ENCODE assay signal across 8 mouse cellular contexts in genomic region chr5:144189950-144190583, GRCm38 (mm10). TPM values are rescaled to one million over a fixed set of nuclear protein-coding genes. Genes with fewer than 3 reads are reported as not detected.
DNase-seq lines count a peak whose midpoint lies in the region; ATAC-seq lines count a peak whose summit lies in the region.

Gene Bhlha15 (plus strand): TSS chr5:144190286.

- H3K9ac ChIP-seq in forebrain, embryonic 13.5 days: no peak within 1 kb of the TSS
- H3K9ac ChIP-seq in intestine, embryonic 16.5 days (ENCODE audit: low read depth, low read length): peak within 1 kb of the TSS; percentile 44; the same call in 1 of the 2 replicates
- no peak within 1 kb of the TSS for H3K9ac ChIP-seq in liver, embryonic 16.5 days (ENCODE audit: low read depth, low read length)
- 0 out of 2 replicates have a peak within 1 kb of the TSS, but pooled peaks have one; percentile 41 for H3K9ac ChIP-seq in neural tube, embryonic 13.5 days

- H3K4me1 ChIP-seq in forebrain, embryonic 13.5 days: peaks cover 17% of the 10 kb centered on the region
- peaks cover 10% of the 10 kb centered on the region for H3K4me1 ChIP-seq in intestine, embryonic 16.5 days (ENCODE audit: control insufficient read depth, insufficient read depth, low read length)
- H3K4me1 ChIP-seq in liver, embryonic 16.5 days (ENCODE audit: control insufficient read depth, low read depth, low read length): peaks cover 14% of the 10 kb centered on the region
- peaks cover 16% of the 10 kb centered on the region for H3K4me1 ChIP-seq in neural tube, embryonic 13.5 days (replicated peaks)

- ATAC-seq in CD4-positive, CD25-positive, alpha-beta regulatory T cell, adult 4 months: peak; percentile 46
- peak; percentile 59; the same call in 1 of the 2 replicates for ATAC-seq in forebrain, embryonic 13.5 days
- ATAC-seq in intestine, embryonic 16.5 days: peak; percentile 84
- ATAC-seq in liver, embryonic 16.5 days (ENCODE audit: low read depth): peak; percentile 78
- no peak for ATAC-seq in neural tube, embryonic 13.5 days (ENCODE audit: low read depth)

- H3K27me3 ChIP-seq in forebrain, embryonic 13.5 days: no peaks in the 10 kb centered on the region
- no peaks in the 10 kb centered on the region for H3K27me3 ChIP-seq in intestine, embryonic 16.5 days (replicated peaks; ENCODE audit: control insufficient read depth, insufficient read depth, low read length)
- H3K27me3 ChIP-seq in liver, embryonic 16.5 days (ENCODE audit: control insufficient read depth, insufficient read depth, low read depth, low read length): no peaks in the 10 kb centered on the region
- no peaks in the 10 kb centered on the region for H3K27me3 ChIP-seq in neural tube, embryonic 13.5 days

- H3K36me3 ChIP-seq in forebrain, embryonic 13.5 days (ENCODE audit: poor library complexity, severe bottlenecking): peaks cover 26% of the 10 kb centered on the region
- 0 out of 2 replicates have a peak, but pooled peaks cover 3% of the 10 kb centered on the region for H3K36me3 ChIP-seq in intestine, embryonic 16.5 days (ENCODE audit: control insufficient read depth, insufficient read depth, low read length)
- peaks cover 4% of the 10 kb centered on the region; the same call in 1 of the 2 replicates for H3K36me3 ChIP-seq in liver, embryonic 16.5 days (ENCODE audit: control insufficient read depth, insufficient read depth)
- peaks cover 11% of the 10 kb centered on the region for H3K36me3 ChIP-seq in neural tube, embryonic 13.5 days

- no peaks in the 10 kb centered on the region for H3K9me3 ChIP-seq in forebrain, embryonic 13.5 days (replicated peaks)
- H3K9me3 ChIP-seq in intestine, embryonic 16.5 days (ENCODE audit: control insufficient read depth, low read length): no peaks in the 10 kb centered on the region
- H3K9me3 ChIP-seq in liver, embryonic 16.5 days (replicated peaks; ENCODE audit: control insufficient read depth, low read length): no peaks in the 10 kb centered on the region
- H3K9me3 ChIP-seq in neural tube, embryonic 13.5 days: no peaks in the 10 kb centered on the region

- H3K27ac ChIP-seq in forebrain, embryonic 13.5 days: no peak within 1 kb of the TSS; the same call in 1 of the 2 replicates
- H3K27ac ChIP-seq in intestine, embryonic 16.5 days (ENCODE audit: low read length): peak within 1 kb of the TSS; percentile 15; the same call in 1 of the 2 replicates
- no peak within 1 kb of the TSS for H3K27ac ChIP-seq in liver, embryonic 16.5 days (ENCODE audit: low read length)
- H3K27ac ChIP-seq in neural tube, embryonic 13.5 days (replicated peaks): no peak within 1 kb of the TSS

- H3K4me2 ChIP-seq in forebrain, embryonic 13.5 days: peak within 1 kb of the TSS; percentile 55
- peak within 1 kb of the TSS; percentile 68 for H3K4me2 ChIP-seq in intestine, embryonic 16.5 days (ENCODE audit: low read depth, low read length)
- H3K4me2 ChIP-seq in liver, embryonic 16.5 days (ENCODE audit: low read depth, low read length): peak within 1 kb of the TSS; percentile 56
- peak within 1 kb of the TSS; percentile 54 for H3K4me2 ChIP-seq in neural tube, embryonic 13.5 days

- 6% methylated on average over 26 of the region's 26 CpGs for WGBS in forebrain, embryonic 13.5 days
- WGBS in intestine, embryonic 16.5 days: 3% methylated on average over 24 of the region's 26 CpGs
- 3% methylated on average over 25 of the region's 26 CpGs for WGBS in liver, embryonic 16.5 days (ENCODE audit: insufficient replicate concordance)
- 3% methylated on average over 25 of the region's 26 CpGs for WGBS in neural tube, embryonic 13.5 days

- H3K4me3 ChIP-seq in forebrain, embryonic 13.5 days: 0 out of 2 replicates have a peak within 1 kb of the TSS, but pooled peaks have one; percentile 17
- peak within 1 kb of the TSS; percentile 37 for H3K4me3 ChIP-seq in intestine, embryonic 16.5 days (ENCODE audit: low read length)
- H3K4me3 ChIP-seq in liver, embryonic 16.5 days (ENCODE audit: low read depth, low read length): peak within 1 kb of the TSS; percentile 47
- H3K4me3 ChIP-seq in neural tube, embryonic 13.5 days: peak within 1 kb of the TSS; percentile 22

- peak; percentile 61 for DNase-seq in adrenal gland, adult 8-10 months
- peak; percentile 74 to 82 for DNase-seq in thymus, postnatal 36 days
- DNase-seq in cerebellum, adult 8-10 months: no peak

RNA-seq across cellular contexts. Expression of gene Bhlha15, which starts in this region (rescaled TPM):
- under 1 TPM in 1 of 2 experiments, not detected in 1; 0.39 TPM for polyA plus RNA-seq in CD4-positive, CD25-positive, alpha-beta regulatory T cell, adult 4 months (2017; shearing (Covaris generic))
- 1 to 10 TPM in 3 of 4 experiments, under 1 TPM in 1; 0.61 to 3.0 (median 2.3) TPM for total RNA-seq in adrenal gland, adult 8-10 months (2022)
- polyA plus RNA-seq in forebrain, embryonic 13.5 days (2015; fragmentation: Nextera tagmentation; extraction: Ambion mirVana): 0.06 and 0.10 TPM in 2 replicates
- polyA plus RNA-seq in intestine, embryonic 16.5 days (2015; fragmentation: Nextera tagmentation; extraction: Ambion mirVana): 10.2 and 13.0 TPM in 2 replicates
- 0.83 and 1.3 TPM in 2 replicates for polyA plus RNA-seq in liver, embryonic 16.5 days (2015; fragmentation: Nextera tagmentation; extraction: Ambion mirVana)
- 0.19 and 0.21 TPM in 2 replicates for polyA plus RNA-seq in neural tube, embryonic 13.5 days (2015; fragmentation: Nextera tagmentation; extraction: Ambion mirVana)

Comparison
In these comparisons a context has a peak if more than half of its experiments do, and no peak if none do; other contexts are left out.
1. Peak in ATAC-seq in CD4-positive, CD25-positive, alpha-beta regulatory T cell, adult 4 months; RNA of the gene not detected or under 1 TPM.
2. Peak in ATAC-seq, H3K4me3 ChIP-seq and H3K4me2 ChIP-seq in forebrain, embryonic 13.5 days; RNA of the gene not detected or under 1 TPM.
3. H3K9ac ChIP-seq: peak in intestine, embryonic 16.5 days (single experiment) and neural tube, embryonic 13.5 days (single experiment); none in forebrain, embryonic 13.5 days (single experiment) and liver, embryonic 16.5 days (single experiment).
4. Peak in every context shown above with its lines, with median percentiles within 50 percentile points of each other: H3K4me2 ChIP-seq and H3K4me3 ChIP-seq.